Mouse (Mus musculus) cerebellum, adult 2 months (tissue): ENCODE measurements around the gene Tubal3.

Experiments used
- CTCF ChIP-seq: fragments of 200-500 bp; IDR thresholded peaks from 2 replicates; pipeline ENCODE4 v1.5.1; 2011; ENCODE audit warnings: low read depth, mild to moderate bottlenecking, control low read depth, low read length, moderate library complexity, borderline replicate concordance; ENCODE audit not compliant: insufficient read depth
- POLR2A ChIP-seq: fragments of 200-500 bp; IDR thresholded peaks from 2 replicates; pipeline ENCODE4 v1.6.1; 2011; ENCODE audit warnings: low read length, control low read depth, borderline replicate concordance; ENCODE audit not compliant: insufficient read depth

DNA sequence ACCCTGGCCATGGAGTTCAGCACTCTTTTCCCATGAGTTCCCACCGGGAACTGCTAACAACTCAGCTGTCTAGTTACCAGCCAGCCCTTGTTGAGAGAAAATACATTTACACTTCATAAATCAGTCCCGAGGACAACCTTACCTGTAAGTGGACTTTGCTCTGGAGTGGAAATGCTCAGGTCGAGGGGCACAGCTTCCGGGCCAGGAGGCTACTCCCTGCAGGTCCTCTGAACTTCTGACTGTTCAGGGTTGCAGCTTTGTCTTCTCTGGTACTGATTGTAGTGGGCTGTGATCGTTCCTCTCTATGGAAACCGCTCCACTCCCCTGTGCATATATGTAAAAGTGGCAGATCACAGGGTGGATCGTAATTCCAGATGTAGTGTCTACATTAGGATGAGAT, 26.6 kb downstream of the Tubal3 start:
- TF ChIP-seq CTCF (no peak), POLR2A (no peak)
